Mouse (Mus musculus): ENCODE data around the gene Ankrd53. TPM values are rescaled to one million over a fixed set of nuclear protein-coding genes. Genes with fewer than 3 reads are reported as not detected.
A peak's percentile ranks its signal among the peaks of the same experiment; 100 is the strongest.
"Not testable (repeated sequence)": the region's sequence is repeated elsewhere in the genome, so short reads cannot be mapped to it uniquely, and the experiment has no call there.

The Ankrd53 gene
- polyA plus RNA-seq, 1 experiment from 2014 or later, result not detected

DNA sequence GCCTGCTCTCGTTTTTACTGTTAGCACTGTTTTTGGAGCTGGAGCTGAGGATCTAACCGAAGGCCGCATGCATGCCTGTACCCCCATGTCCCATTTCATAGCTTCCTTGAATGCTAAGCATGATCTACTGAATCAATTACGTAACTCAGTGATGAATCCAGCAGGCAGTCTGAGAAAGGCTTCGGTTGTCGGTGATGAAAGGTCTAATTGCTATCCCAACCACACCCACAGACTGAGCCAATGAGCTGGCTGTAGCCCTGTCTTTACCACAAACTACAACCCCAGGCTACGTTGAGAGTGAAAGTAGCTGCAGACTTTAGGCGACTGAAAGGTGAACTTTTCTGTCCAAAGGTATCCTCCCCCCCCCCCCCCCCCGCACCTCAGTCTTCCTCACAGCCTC lies 11.7 kb downstream of the Ankrd53 start:
- Histone ChIP-seq H3K4me1 (peaks cover 22% of the 10 kb centered on the region), H3K4me2 (replicated peaks) (peak overlapping the region; percentile 82), H3K27me3 (no peaks in the 10 kb centered on the region), H3K9me3 (no peaks in the 10 kb centered on the region), H3K36me3 (peaks cover 35% of the 10 kb centered on the region), H3K27ac (replicated peaks) (no peak overlapping the region), H3K9ac (replicated peaks) (no peak overlapping the region), H3K4me3 (no peak overlapping the region; the same call in 1 of the 2 replicates)
- ATAC-seq (ENCODE audit: low FRiP score, low read depth), result no peak
- WGBS, result 74% methylated on average over 9 of the region's 9 CpGs

- Histone ChIP-seq H3K9me3 (no peaks in the 10 kb centered on the region), H3K9ac (replicated peaks) (peak overlapping the region; percentile 94), H3K4me3 (peak overlapping the region; percentile 87), H3K4me2 (replicated peaks) (peak overlapping the region; percentile 82), H3K27me3 (no peaks in the 10 kb centered on the region), H3K4me1 (peaks cover 22% of the 10 kb centered on the region), H3K27ac (replicated peaks) (peak overlapping the region; percentile 78), H3K36me3 (peaks cover 29% of the 10 kb centered on the region)
- no peak; the same call in 1 of the 2 replicates for ATAC-seq (ENCODE audit: low FRiP score, low read depth)
- 6% methylated on average over 14 of the region's 14 CpGs for WGBS
These were observed 12.5 kb downstream of the Ankrd53 start for GRCm38 (mm10) chr6:83774781-83775563.

GRCm38 (mm10) chr6:83775638-83776293 lies 13.3 kb downstream of the Ankrd53 start, which contains the start of gene Tex261:
Gene Tex261, minus strand, starts transcription at chr6:83775813.
- H3K4me1 ChIP-seq, result peaks cover 22% of the 10 kb centered on the region
- H3K4me3 ChIP-seq, result peak within 1 kb of the TSS; percentile 87
- H3K36me3 ChIP-seq, result peaks cover 23% of the 10 kb centered on the region
- WGBS, result under 1% methylated on average over 38 of the region's 45 CpGs
- ATAC-seq (ENCODE audit: low FRiP score, low read depth), result peak; percentile 96
- no peaks in the 10 kb centered on the region for H3K27me3 ChIP-seq
- peak within 1 kb of the TSS; percentile 82 for H3K4me2 ChIP-seq (replicated peaks)
- peak within 1 kb of the TSS; percentile 94 for H3K9ac ChIP-seq (replicated peaks)
- H3K9me3 ChIP-seq, result no peaks in the 10 kb centered on the region
- H3K27ac ChIP-seq (replicated peaks), result peak within 1 kb of the TSS; percentile 78

DNA sequence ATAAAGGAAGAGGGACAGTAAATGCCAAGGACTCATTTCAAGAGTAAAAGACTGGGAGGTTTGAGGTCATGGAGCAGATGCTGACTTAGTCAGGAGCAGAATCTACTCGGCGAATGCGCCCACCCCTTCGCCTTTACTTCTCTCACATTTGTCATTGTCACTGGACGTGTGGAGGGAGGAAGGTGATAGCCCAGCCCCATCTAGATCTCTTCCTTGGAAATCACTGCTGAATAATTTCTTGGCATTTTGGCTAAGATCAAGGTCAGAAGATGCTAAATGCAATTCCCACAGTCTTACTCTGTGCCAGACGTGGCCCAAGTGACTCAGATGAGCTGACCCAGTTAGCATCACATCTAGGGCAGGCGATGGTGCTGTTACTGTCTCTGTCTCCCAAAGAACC lies 15.9 kb downstream of the Ankrd53 start:
- no peak overlapping the region for H3K4me3 ChIP-seq
- no peak overlapping the region for H3K9ac ChIP-seq (replicated peaks)
- H3K36me3 ChIP-seq, result peaks cover 2% of the 10 kb centered on the region; the same call in 1 of the 2 replicates
- ATAC-seq (ENCODE audit: low FRiP score, low read depth), result no peak
- WGBS, result 89% methylated on average over 7 of the region's 7 CpGs
- H3K27me3 ChIP-seq, result no peaks in the 10 kb centered on the region
- H3K9me3 ChIP-seq, result no peaks in the 10 kb centered on the region
- H3K4me1 ChIP-seq, result peaks cover 19% of the 10 kb centered on the region
- H3K27ac ChIP-seq (replicated peaks), result no peak overlapping the region
- H3K4me2 ChIP-seq (replicated peaks), result no peak overlapping the region

DNA sequence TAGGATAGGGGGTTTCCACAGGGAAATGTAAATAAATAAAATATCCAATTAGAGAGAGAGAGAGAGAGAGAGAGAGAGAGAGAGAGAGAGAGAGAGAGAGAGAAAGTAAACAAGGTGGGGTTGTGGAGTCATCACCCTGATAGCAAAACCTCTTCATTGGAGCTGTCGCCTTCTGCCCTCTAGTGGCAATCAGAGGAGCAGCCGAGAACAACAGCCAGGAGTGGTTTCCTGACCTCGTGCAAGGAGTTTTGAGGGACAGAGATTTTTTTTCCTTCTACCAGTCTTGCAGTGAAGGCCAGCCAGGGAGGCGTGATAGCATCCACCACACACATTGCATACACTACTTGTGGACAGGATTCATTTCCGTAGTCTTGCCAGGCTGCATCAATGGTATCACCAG lies 16.6 kb downstream of the Ankrd53 start:
- Histone ChIP-seq H3K4me2 (replicated peaks) (no peak overlapping the region), H3K4me1 (peaks cover 15% of the 10 kb centered on the region), H3K9ac (replicated peaks) (no peak overlapping the region), H3K27me3 (no peaks in the 10 kb centered on the region), H3K4me3 (no peak overlapping the region), H3K27ac (replicated peaks) (no peak overlapping the region), H3K36me3 (no peaks in the 10 kb centered on the region), H3K9me3 (no peaks in the 10 kb centered on the region)
- 12% methylated on average over 5 of the region's 5 CpGs for WGBS
- ATAC-seq (ENCODE audit: low FRiP score, low read depth), result no peak

DNA sequence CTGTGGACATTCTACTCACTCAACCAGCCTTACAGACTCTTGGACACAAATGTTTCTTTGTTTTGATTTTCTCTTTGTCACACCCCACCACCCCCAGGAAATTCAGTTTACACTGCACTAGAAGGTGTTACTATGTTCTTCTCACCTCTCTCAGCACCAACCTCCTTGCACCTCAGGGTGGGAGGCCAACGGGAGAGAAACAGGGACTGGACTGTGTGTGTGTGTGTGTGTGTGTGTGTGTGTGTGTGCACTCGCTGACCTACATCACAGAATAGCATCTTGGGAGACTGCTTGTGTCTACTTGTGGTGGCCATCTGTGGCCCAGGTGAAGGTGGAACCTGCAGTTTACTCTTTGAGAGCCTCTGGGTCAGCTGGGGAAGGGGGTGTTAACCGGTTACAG lies 24.0 kb downstream of the Ankrd53 start:
- H3K9me3 ChIP-seq, result no peaks in the 10 kb centered on the region
- peaks cover 6% of the 10 kb centered on the region; the same call in 1 of the 2 replicates for H3K27me3 ChIP-seq
- H3K4me1 ChIP-seq, result 0 out of 2 replicates have a peak, but pooled peaks cover 2% of the 10 kb centered on the region
- no peak overlapping the region for H3K4me3 ChIP-seq
- H3K9ac ChIP-seq (replicated peaks), result no peak overlapping the region
- H3K4me2 ChIP-seq (replicated peaks), result no peak overlapping the region
- no peaks in the 10 kb centered on the region for H3K36me3 ChIP-seq
- no peak overlapping the region for H3K27ac ChIP-seq (replicated peaks)
- 84% methylated on average over 3 of the region's 3 CpGs for WGBS
- ATAC-seq (ENCODE audit: low FRiP score, low read depth), result no peak

- no peak overlapping the region for H3K27ac ChIP-seq (replicated peaks)
- 56% methylated on average over 7 of the region's 7 CpGs for WGBS
- ATAC-seq (ENCODE audit: low FRiP score, low read depth), result no peak
- 0 out of 2 replicates have a peak, but pooled peaks cover 2% of the 10 kb centered on the region for H3K4me1 ChIP-seq
- H3K9me3 ChIP-seq, result no peaks in the 10 kb centered on the region
- no peak overlapping the region for H3K9ac ChIP-seq (replicated peaks)
- peaks cover 6% of the 10 kb centered on the region; the same call in 1 of the 2 replicates for H3K27me3 ChIP-seq
- no peak overlapping the region for H3K4me2 ChIP-seq (replicated peaks)
- H3K4me3 ChIP-seq, result no peak overlapping the region
- H3K36me3 ChIP-seq, result no peaks in the 10 kb centered on the region
These were observed 26.1 kb downstream of the Ankrd53 start for GRCm38 (mm10) chr6:83788554-83788953.

DNA sequence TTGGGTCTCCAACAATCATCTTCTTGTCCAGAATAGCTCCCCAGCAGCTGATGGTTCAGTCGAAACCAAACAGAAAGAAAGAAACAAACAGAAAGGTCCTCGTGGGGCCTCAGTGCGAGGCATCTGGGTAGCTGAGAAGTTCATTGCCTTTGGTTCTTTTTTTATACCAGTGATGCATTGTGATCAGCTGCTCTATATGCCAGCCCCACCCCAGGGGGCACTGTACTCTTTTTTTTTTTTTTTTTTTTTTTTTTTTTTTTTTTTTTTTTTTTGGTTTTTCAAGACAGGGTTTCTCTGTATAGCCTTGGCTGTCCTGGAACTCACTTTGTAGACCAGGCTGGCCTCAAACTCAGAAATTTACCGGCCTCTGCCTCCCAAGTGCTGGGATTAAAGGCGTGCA lies 28.1 kb downstream of the Ankrd53 start:
- H3K27me3 ChIP-seq; H3K4me3 ChIP-seq; H3K9ac ChIP-seq (replicated peaks); H3K9me3 ChIP-seq; H3K4me2 ChIP-seq (replicated peaks); H3K27ac ChIP-seq (replicated peaks); H3K36me3 ChIP-seq; ATAC-seq (ENCODE audit: low FRiP score, low read depth); H3K4me1 ChIP-seq: not testable (repeated sequence)
- WGBS, result 83% methylated on average over 5 of the region's 5 CpGs

GRCm38 (mm10) chr6:83791251-83791890 lies 28.9 kb downstream of the Ankrd53 start:
- no peak overlapping the region for H3K9ac ChIP-seq (replicated peaks)
- no peaks in the 10 kb centered on the region for H3K36me3 ChIP-seq
- peaks cover 8% of the 10 kb centered on the region for H3K4me1 ChIP-seq
- H3K27ac ChIP-seq (replicated peaks), result no peak overlapping the region
- no peak for ATAC-seq (ENCODE audit: low FRiP score, low read depth)
- 83% methylated on average over 4 of the region's 4 CpGs for WGBS
- H3K27me3 ChIP-seq, result no peaks in the 10 kb centered on the region
- H3K4me2 ChIP-seq (replicated peaks), result no peak overlapping the region
- H3K9me3 ChIP-seq, result no peaks in the 10 kb centered on the region
- no peak overlapping the region for H3K4me3 ChIP-seq

- Histone ChIP-seq H3K4me2 (replicated peaks) (peak within 1 kb of the TSS; percentile 90), H3K4me3 (peak within 1 kb of the TSS; percentile 79), H3K4me1 (peaks cover 6% of the 10 kb centered on the region), H3K27me3 (no peaks in the 10 kb centered on the region), H3K36me3 (no peaks in the 10 kb centered on the region), H3K9ac (replicated peaks) (peak within 1 kb of the TSS; percentile 83), H3K9me3 (no peaks in the 10 kb centered on the region), H3K27ac (replicated peaks) (peak within 1 kb of the TSS; percentile 96)
- peak; percentile 95 for ATAC-seq (ENCODE audit: low FRiP score, low read depth)
- 0% methylated on average over 43 of the region's 43 CpGs for WGBS
These were observed 32.4 kb downstream of the Ankrd53 start, which contains the start of gene Nagk for GRCm38 (mm10) chr6:83794760-83795296. Gene Nagk, plus strand, starts transcription at chr6:83794982.

GRCm38 (mm10) chr6:83795492-83795900 lies 33.1 kb downstream of the Ankrd53 start:
- ATAC-seq (ENCODE audit: low FRiP score, low read depth), result no peak; the same call in none of the 2 replicates
- 14% methylated on average over 13 of the region's 13 CpGs for WGBS
- Histone ChIP-seq H3K4me2 (replicated peaks) (peak overlapping the region; percentile 90), H3K27me3 (no peaks in the 10 kb centered on the region), H3K4me3 (peak overlapping the region; percentile 79), H3K27ac (replicated peaks) (peak overlapping the region; percentile 96), H3K4me1 (peaks cover 6% of the 10 kb centered on the region), H3K9ac (replicated peaks) (peak overlapping the region; percentile 83), H3K9me3 (no peaks in the 10 kb centered on the region), H3K36me3 (peaks cover 5% of the 10 kb centered on the region)

All from midbrain, embryonic 12.5 days (tissue).